Mouse (Mus musculus): ENCODE measurements at regions not wholly inside any gene's neighbourhood (a gene's known extent, or its start where the extent isn't known, plus 50 kb on each side); places are given as distances from the start of the nearest gene placed in this dataset.

- Histone ChIP-seq H3K4me2 (replicated peaks; ENCODE audit: low read depth, low read length, severe bottlenecking) (no peak overlapping the region), H3K27ac (replicated peaks; ENCODE audit: low read depth, low read length) (no peak overlapping the region), H3K4me3 (replicated peaks; ENCODE audit: low read length) (no peak overlapping the region), H3K27me3 (ENCODE audit: control insufficient read depth, insufficient read depth, low read length) (no peaks in the 10 kb centered on the region), H3K9me3 (ENCODE audit: control insufficient read depth, low read length) (no peaks in the 10 kb centered on the region), H3K36me3 (ENCODE audit: control insufficient read depth, insufficient read depth, low read length) (no peaks in the 10 kb centered on the region), H3K9ac (ENCODE audit: low read depth, low read length, severe bottlenecking) (no peak overlapping the region), H3K4me1 (ENCODE audit: control insufficient read depth, insufficient read depth, low read length) (no peaks in the 10 kb centered on the region)
- TF ChIP-seq POLR2A (IDR thresholded peaks at IDR 0.05; ENCODE audit: borderline replicate concordance, extremely low read depth, insufficient read depth, insufficient read length): no peak
- ATAC-seq (ENCODE audit: low FRiP score, low read depth) (no peak), DNase-seq (ENCODE audit: low spot score) (no peak)
- 79% methylated on average over 2 of the region's 2 CpGs for WGBS
Measured at GRCm38 (mm10) chr11:7547796-7548195, 334.1 kb upstream of the Igfbp3 start.

DNA sequence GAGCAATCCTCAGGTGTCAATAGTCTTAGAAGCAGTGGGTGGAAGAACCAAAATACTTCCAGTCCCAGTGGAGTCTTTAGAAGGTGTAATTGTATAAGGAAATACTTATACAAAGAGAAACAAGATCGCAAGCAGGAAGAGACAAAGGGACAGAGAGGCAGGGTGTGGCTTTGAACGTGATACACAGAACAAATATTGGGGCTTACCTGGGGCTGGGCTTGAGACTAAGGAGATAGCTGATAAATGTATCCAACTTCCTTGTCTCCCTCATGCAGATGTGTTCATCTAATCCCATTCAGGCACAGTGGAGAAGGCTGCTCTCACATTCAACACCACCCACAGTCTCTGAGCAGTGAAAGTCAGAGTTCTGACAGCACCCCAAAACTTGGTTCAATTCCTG is 331.9 kb upstream of the Igfbp3 start:
- Histone ChIP-seq H3K4me3 (replicated peaks; ENCODE audit: low read length) (no peak overlapping the region), H3K4me2 (replicated peaks; ENCODE audit: low read depth, low read length, severe bottlenecking) (no peak overlapping the region), H3K27me3 (ENCODE audit: control insufficient read depth, insufficient read depth, low read length) (no peaks in the 10 kb centered on the region), H3K36me3 (ENCODE audit: control insufficient read depth, insufficient read depth, low read length) (no peaks in the 10 kb centered on the region), H3K9me3 (ENCODE audit: control insufficient read depth, low read length) (no peaks in the 10 kb centered on the region), H3K4me1 (ENCODE audit: control insufficient read depth, insufficient read depth, low read length) (no peaks in the 10 kb centered on the region), H3K9ac (ENCODE audit: low read depth, low read length, severe bottlenecking) (no peak overlapping the region), H3K27ac (replicated peaks; ENCODE audit: low read depth, low read length) (no peak overlapping the region)
- no peak for TF ChIP-seq POLR2A (IDR thresholded peaks at IDR 0.05; ENCODE audit: borderline replicate concordance, extremely low read depth, insufficient read depth, insufficient read length)
- WGBS: 76% methylated on average over 2 of the region's 2 CpGs
- DNase-seq (ENCODE audit: low spot score): no peak
- ATAC-seq (ENCODE audit: low FRiP score, low read depth): no peak

- H3K4me2 ChIP-seq (replicated peaks; ENCODE audit: low read depth, low read length, severe bottlenecking): no peak overlapping the region
- H3K27me3 ChIP-seq (ENCODE audit: control insufficient read depth, insufficient read depth, low read length): no peaks in the 10 kb centered on the region
- no peak overlapping the region for H3K4me3 ChIP-seq (replicated peaks; ENCODE audit: low read length)
- 33% methylated on average over 2 of the region's 2 CpGs for WGBS
- ATAC-seq (ENCODE audit: low FRiP score, low read depth) (no peak), DNase-seq (ENCODE audit: low spot score) (no peak)
- no peaks in the 10 kb centered on the region for H3K36me3 ChIP-seq (ENCODE audit: control insufficient read depth, insufficient read depth, low read length)
- H3K9ac ChIP-seq (ENCODE audit: low read depth, low read length, severe bottlenecking): no peak overlapping the region
- H3K27ac ChIP-seq (replicated peaks; ENCODE audit: low read depth, low read length): no peak overlapping the region
- peaks cover 9% of the 10 kb centered on the region; the same call in 1 of the 2 replicates for H3K9me3 ChIP-seq (ENCODE audit: control insufficient read depth, low read length)
- 0 out of 2 replicates have a peak, but pooled peaks cover 4% of the 10 kb centered on the region for H3K4me1 ChIP-seq (ENCODE audit: control insufficient read depth, insufficient read depth, low read length)
- no peak for TF ChIP-seq POLR2A (IDR thresholded peaks at IDR 0.05; ENCODE audit: borderline replicate concordance, extremely low read depth, insufficient read depth, insufficient read length)
Measured at GRCm38 (mm10) chr11:7534590-7534989, 320.9 kb upstream of the Igfbp3 start.

GRCm38 (mm10) chr11:7533327-7533726 is 319.6 kb upstream of the Igfbp3 start:
- DNase-seq (ENCODE audit: low spot score) (no peak), ATAC-seq (ENCODE audit: low FRiP score, low read depth) (no peak)
- 50% methylated on average over 1 of the region's 1 CpGs for WGBS
- H3K36me3 ChIP-seq (ENCODE audit: control insufficient read depth, insufficient read depth, low read length): no peaks in the 10 kb centered on the region
- 0 out of 2 replicates have a peak, but pooled peaks cover 4% of the 10 kb centered on the region for H3K4me1 ChIP-seq (ENCODE audit: control insufficient read depth, insufficient read depth, low read length)
- H3K27me3 ChIP-seq (ENCODE audit: control insufficient read depth, insufficient read depth, low read length): no peaks in the 10 kb centered on the region
- H3K9me3 ChIP-seq (ENCODE audit: control insufficient read depth, low read length): peaks cover 9% of the 10 kb centered on the region; the same call in 1 of the 2 replicates
- no peak overlapping the region for H3K4me2 ChIP-seq (replicated peaks; ENCODE audit: low read depth, low read length, severe bottlenecking)
- no peak overlapping the region for H3K9ac ChIP-seq (ENCODE audit: low read depth, low read length, severe bottlenecking)
- TF ChIP-seq POLR2A (IDR thresholded peaks at IDR 0.05; ENCODE audit: borderline replicate concordance, extremely low read depth, insufficient read depth, insufficient read length): no peak
- no peak overlapping the region for H3K27ac ChIP-seq (replicated peaks; ENCODE audit: low read depth, low read length)
- no peak overlapping the region for H3K4me3 ChIP-seq (replicated peaks; ENCODE audit: low read length)

DNA sequence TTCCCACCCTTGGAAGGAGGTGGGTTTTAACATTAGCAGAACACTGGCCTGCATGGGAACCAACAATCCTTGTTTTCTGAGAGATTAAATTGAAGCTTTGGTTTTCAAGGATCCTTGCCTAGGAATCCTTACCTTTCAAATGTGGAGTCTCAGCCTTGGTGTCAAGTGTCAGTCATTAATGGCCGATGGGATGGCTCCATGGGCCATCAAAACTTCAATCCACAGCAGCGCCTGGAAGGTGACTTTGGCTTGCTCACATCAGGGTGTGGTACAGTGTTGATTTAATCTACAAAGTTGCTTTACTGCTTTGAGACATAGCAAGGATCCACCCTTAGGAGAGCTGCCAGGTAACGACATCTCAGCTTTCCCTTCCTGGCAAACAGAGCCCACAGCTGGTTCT is 318.1 kb upstream of the Igfbp3 start:
- Histone ChIP-seq H3K27ac (replicated peaks; ENCODE audit: low read depth, low read length) (no peak overlapping the region), H3K36me3 (ENCODE audit: control insufficient read depth, insufficient read depth, low read length) (no peaks in the 10 kb centered on the region), H3K9me3 (ENCODE audit: control insufficient read depth, low read length) (peaks cover 6% of the 10 kb centered on the region; the same call in 1 of the 2 replicates), H3K4me2 (replicated peaks; ENCODE audit: low read depth, low read length, severe bottlenecking) (no peak overlapping the region), H3K9ac (ENCODE audit: low read depth, low read length, severe bottlenecking) (no peak overlapping the region), H3K27me3 (ENCODE audit: control insufficient read depth, insufficient read depth, low read length) (no peaks in the 10 kb centered on the region), H3K4me1 (ENCODE audit: control insufficient read depth, insufficient read depth, low read length) (0 out of 2 replicates have a peak, but pooled peaks cover 4% of the 10 kb centered on the region), H3K4me3 (replicated peaks; ENCODE audit: low read length) (no peak overlapping the region)
- 59% methylated on average over 3 of the region's 3 CpGs for WGBS
- ATAC-seq (ENCODE audit: low FRiP score, low read depth) (no peak), DNase-seq (ENCODE audit: low spot score) (no peak)
- TF ChIP-seq POLR2A (IDR thresholded peaks at IDR 0.05; ENCODE audit: borderline replicate concordance, extremely low read depth, insufficient read depth, insufficient read length): no peak
